Mouse (Mus musculus) myocyte (in vitro differentiated cells): Measurements from ENCODE around the gene Clec16a. TPM values are rescaled to one million over a fixed set of nuclear protein-coding genes. Genes with fewer than 3 reads are reported as not detected.

Experiments
- H3K27me3 ChIP-seq: one replicate; pipeline ENCODE4 v1.6.1; 2011; ENCODE audit not compliant: control insufficient read depth, insufficient read depth, insufficient read length
- H3K36me3 ChIP-seq: one replicate; pipeline ENCODE4 v1.6.1; 2011; ENCODE audit not compliant: control insufficient read depth, insufficient read depth
- H3K4me2 ChIP-seq: one replicate; pipeline ENCODE4 v1.6.1; 2011; ENCODE audit warnings: low read depth, control low read depth
- H3K4me3 ChIP-seq: one replicate; pipeline ENCODE4 v1.5.1; 2011; ENCODE audit warnings: mild to moderate bottlenecking, control low read depth, moderate library complexity
- H3K79me2 ChIP-seq: one replicate; pipeline ENCODE4 v1.6.1; 2011; ENCODE audit not compliant: control insufficient read depth, insufficient read depth
- H3ac ChIP-seq: one replicate; pipeline ENCODE4 v1.6.1; 2011; ENCODE audit not compliant: control insufficient read depth, insufficient read length
- CEBPB ChIP-seq: IDR thresholded peaks from 2 replicates; pipeline ENCODE4 v1.6.1; 2011; ENCODE audit warnings: mild to moderate bottlenecking, moderate library complexity; ENCODE audit not compliant: poor library complexity, insufficient read depth, severe bottlenecking
- E2F4 ChIP-seq: IDR thresholded peaks from one replicate; pipeline ENCODE4 v1.6.1; 2011; ENCODE audit warnings: mild to moderate bottlenecking, control low read depth, moderate library complexity; ENCODE audit not compliant: insufficient read depth
- MAX ChIP-seq: IDR thresholded peaks from one replicate; pipeline ENCODE4 v1.6.1; 2011; ENCODE audit warnings: low read depth, mild to moderate bottlenecking, control low read depth
- MYOD1 ChIP-seq, 3 experiments: IDR thresholded peaks; one replicate each; pipeline ENCODE4 v1.6.1; 2011; ENCODE audit warnings: control low read depth in 2 of 3, low read depth in 2 of 3, mild to moderate bottlenecking in 2 of 3, moderate library complexity in 1 of 3; ENCODE audit not compliant: insufficient read length in 2 of 3, control insufficient read depth in 1 of 3
- MYOG ChIP-seq, 3 experiments: IDR thresholded peaks; one replicate each; pipeline ENCODE4 v1.6.1; 2011; ENCODE audit warnings: control low read depth in 2 of 3, low read depth in 2 of 3, mild to moderate bottlenecking in 2 of 3; ENCODE audit not compliant: insufficient read length in 2 of 3, control insufficient read depth in 1 of 3, insufficient read depth in 1 of 3
- POLR2A ChIP-seq: IDR thresholded peaks from one replicate; pipeline ENCODE4 v1.6.1; 2011; ENCODE audit warnings: low read depth, mild to moderate bottlenecking, control low read depth, moderate library complexity; ENCODE audit not compliant: insufficient read length
- POLR2AphosphoS2 ChIP-seq: IDR thresholded peaks from one replicate; pipeline ENCODE4 v1.6.1; 2011; ENCODE audit warnings: low read depth, control low read depth; ENCODE audit not compliant: insufficient read length
- REST ChIP-seq: IDR thresholded peaks from one replicate; pipeline ENCODE4 v1.6.1; 2011; ENCODE audit warnings: mild to moderate bottlenecking, control low read depth, moderate library complexity; ENCODE audit not compliant: insufficient read depth, insufficient read length
- SRF ChIP-seq: IDR thresholded peaks from one replicate; pipeline ENCODE4 v1.6.1; 2011; ENCODE audit warnings: low read depth; ENCODE audit not compliant: control insufficient read depth, insufficient read length
- TCF12 ChIP-seq: IDR thresholded peaks from one replicate; pipeline ENCODE4 v1.6.1; 2011; ENCODE audit warnings: mild to moderate bottlenecking, control low read depth; ENCODE audit not compliant: poor library complexity, insufficient read depth, severe bottlenecking
- TCF3 ChIP-seq: IDR thresholded peaks from one replicate; pipeline ENCODE4 v1.6.1; 2011; ENCODE audit warnings: low read depth, control low read depth; ENCODE audit not compliant: insufficient read length
- USF1 ChIP-seq: IDR thresholded peaks from one replicate; pipeline ENCODE4 v1.6.1; 2011; ENCODE audit warnings: low read depth, mild to moderate bottlenecking, control low read depth, moderate library complexity
- polyA plus RNA-seq: library from polyadenylated mRNA; unstranded; fragments of >200 nt; fragmentation: generic; extraction: Trizol; gene quantifications from one replicate; pipeline ENCODE4 v1.2.1, GENCODE M21; 2012; ENCODE audit warnings: missing spikeins

Clec16a gene
- polyA plus RNA-seq, 1 experiment, result 15.5 TPM

DNA sequence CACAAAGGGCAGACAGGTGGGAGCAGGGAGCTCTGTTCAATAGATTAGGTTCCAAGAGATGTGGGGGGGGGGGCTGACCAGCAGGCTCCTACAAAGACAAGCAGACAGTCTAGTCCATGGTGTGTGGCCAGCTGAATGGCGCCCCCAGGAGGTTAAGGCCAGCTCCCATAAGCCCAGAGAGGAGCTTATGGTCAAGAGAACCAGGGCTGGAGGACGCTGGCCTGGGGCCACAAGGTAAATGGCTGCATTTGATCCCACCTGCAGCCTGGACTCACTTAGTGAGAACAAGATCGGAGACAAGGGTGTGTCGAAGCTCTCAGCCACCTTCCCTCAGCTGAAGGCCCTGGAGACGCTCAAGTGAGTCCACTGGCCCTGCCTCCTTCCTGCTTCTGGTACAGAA lies 27.1 kb upstream of the Clec16a start:
- no peak for TF ChIP-seq MYOG (IDR thresholded peaks at IDR 0.05; ENCODE audit: control insufficient read depth in 1 of 3, insufficient read depth in 1 of 3, insufficient read length in 2 of 3, low read depth in 2 of 3)
- TF ChIP-seq MYOD1 (IDR thresholded peaks at IDR 0.05; ENCODE audit: control insufficient read depth in 1 of 3, insufficient read length in 2 of 3, low read depth in 2 of 3), result no peak
- no peak for TF ChIP-seq TCF12
- no peak for TF ChIP-seq POLR2A
- no peak for TF ChIP-seq TCF3
- no peak for TF ChIP-seq USF1
- TF ChIP-seq REST, result no peak
- no peak for TF ChIP-seq MAX
- TF ChIP-seq SRF, result no peak
- no peak for TF ChIP-seq CEBPB
- TF ChIP-seq POLR2AphosphoS2, result no peak
- H3K4me3 ChIP-seq, result no peak overlapping the region
- no peaks in the 10 kb centered on the region for H3K27me3 ChIP-seq
- H3K79me2 ChIP-seq, result no peaks in the 10 kb centered on the region
- H3K4me2 ChIP-seq, result no peak overlapping the region
- H3ac ChIP-seq, result no peak overlapping the region
- no peaks in the 10 kb centered on the region for H3K36me3 ChIP-seq

DNA sequence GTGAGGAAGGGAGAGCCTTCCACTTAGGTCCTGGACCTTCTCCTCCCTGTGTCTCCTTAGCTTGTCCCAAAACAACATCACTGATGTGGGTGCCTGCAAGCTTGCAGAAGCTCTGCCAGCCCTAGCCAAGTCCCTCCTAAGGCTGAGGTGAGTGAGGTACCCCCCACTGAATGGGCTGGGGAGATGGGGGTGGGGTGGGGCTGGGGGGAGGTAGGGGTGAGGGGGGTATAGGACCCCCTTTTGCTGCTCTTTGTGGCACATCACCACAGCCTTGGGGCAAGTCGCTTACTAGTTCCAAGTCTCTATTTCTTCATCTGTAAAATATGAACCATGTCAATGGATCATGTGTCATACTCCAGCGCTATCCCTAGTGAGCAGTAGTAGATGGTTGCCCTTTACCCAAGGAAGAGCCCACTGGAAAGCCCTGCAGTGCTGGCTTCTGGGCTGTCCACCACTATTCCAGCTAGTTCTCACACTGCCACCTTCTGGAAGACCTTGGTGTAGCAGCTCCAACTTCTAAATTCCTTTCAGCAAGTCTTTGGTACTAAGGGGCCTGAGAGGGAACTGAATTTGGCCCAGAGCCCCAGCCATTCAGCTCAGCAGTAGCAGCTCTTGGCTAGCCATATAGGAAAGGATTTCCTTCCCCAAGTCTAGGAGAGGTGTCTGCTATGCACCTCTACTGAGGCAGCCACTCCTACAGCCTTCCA lies 24.1 kb upstream of the Clec16a start:
- Histone ChIP-seq H3K27me3 (no peaks in the 10 kb centered on the region), H3K79me2 (no peaks in the 10 kb centered on the region), H3K4me3 (no peak overlapping the region), H3ac (no peak overlapping the region), H3K36me3 (no peaks in the 10 kb centered on the region), H3K4me2 (no peak overlapping the region)
- TF ChIP-seq USF1, result no peak
- no peak for TF ChIP-seq MYOD1 (IDR thresholded peaks at IDR 0.05; ENCODE audit: control insufficient read depth in 1 of 3, insufficient read length in 2 of 3, low read depth in 2 of 3)
- no peak for TF ChIP-seq POLR2AphosphoS2
- TF ChIP-seq CEBPB, result no peak
- TF ChIP-seq SRF, result no peak
- no peak for TF ChIP-seq POLR2A
- TF ChIP-seq REST, result no peak
- TF ChIP-seq MYOG (IDR thresholded peaks at IDR 0.05; ENCODE audit: control insufficient read depth in 1 of 3, insufficient read depth in 1 of 3, insufficient read length in 2 of 3, low read depth in 2 of 3), result no peak
- TF ChIP-seq MAX, result no peak
- no peak for TF ChIP-seq TCF3
- no peak for TF ChIP-seq E2F4
- no peak for TF ChIP-seq TCF12

DNA sequence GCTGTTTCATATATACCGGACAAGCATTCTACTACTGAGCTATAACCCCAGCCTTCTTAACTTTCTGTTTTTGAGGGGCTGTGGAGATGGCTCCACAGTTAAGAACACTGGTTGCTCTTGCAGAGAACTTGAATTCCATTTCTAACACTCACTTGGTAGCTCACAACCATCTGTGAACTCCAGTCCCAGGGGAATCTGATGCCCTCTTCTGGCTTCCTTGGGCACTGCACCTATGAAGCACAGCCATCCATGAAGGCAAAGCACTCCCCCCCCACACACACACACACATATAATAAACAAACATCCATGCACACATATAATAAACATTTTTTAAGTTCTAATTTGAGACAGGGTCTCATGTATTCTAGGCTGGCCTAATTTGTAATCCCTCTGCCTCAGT lies 22.3 kb upstream of the Clec16a start:
- Histone ChIP-seq H3K27me3 (no peaks in the 10 kb centered on the region), H3ac (no peak overlapping the region), H3K36me3 (no peaks in the 10 kb centered on the region), H3K79me2 (no peaks in the 10 kb centered on the region), H3K4me2 (no peak overlapping the region), H3K4me3 (no peak overlapping the region)
- TF ChIP-seq MAX, result no peak
- no peak for TF ChIP-seq POLR2A
- TF ChIP-seq CEBPB, result no peak
- no peak for TF ChIP-seq REST
- no peak for TF ChIP-seq POLR2AphosphoS2
- no peak for TF ChIP-seq TCF3
- no peak for TF ChIP-seq SRF
- TF ChIP-seq MYOG (IDR thresholded peaks at IDR 0.05; ENCODE audit: control insufficient read depth in 1 of 3, insufficient read depth in 1 of 3, insufficient read length in 2 of 3, low read depth in 2 of 3), result no peak
- TF ChIP-seq E2F4, result no peak
- TF ChIP-seq TCF12, result no peak
- TF ChIP-seq MYOD1 (IDR thresholded peaks at IDR 0.05; ENCODE audit: control insufficient read depth in 1 of 3, insufficient read length in 2 of 3, low read depth in 2 of 3), result no peak
- no peak for TF ChIP-seq USF1

DNA sequence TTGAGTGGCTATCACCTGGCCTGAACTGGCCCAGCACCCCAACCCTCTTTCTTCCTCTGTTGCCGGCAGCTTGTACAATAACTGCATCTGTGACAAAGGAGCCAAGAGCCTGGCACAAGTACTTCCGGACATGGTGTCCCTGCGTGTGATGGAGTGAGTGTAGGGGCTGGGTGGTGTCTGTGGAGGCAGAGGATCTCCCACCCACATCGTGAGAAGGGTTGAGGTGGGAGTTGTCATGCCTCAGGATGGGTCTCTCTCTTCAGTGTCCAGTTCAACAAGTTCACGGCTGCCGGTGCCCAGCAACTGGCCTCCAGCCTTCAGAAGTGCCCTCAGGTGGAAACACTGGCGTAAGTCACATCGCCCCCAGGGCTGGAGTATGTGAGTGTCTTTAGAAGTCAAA lies 21.5 kb upstream of the Clec16a start:
- Histone ChIP-seq H3ac (no peak overlapping the region), H3K79me2 (no peaks in the 10 kb centered on the region), H3K4me3 (no peak overlapping the region), H3K27me3 (no peaks in the 10 kb centered on the region), H3K4me2 (no peak overlapping the region), H3K36me3 (no peaks in the 10 kb centered on the region)
- no peak for TF ChIP-seq TCF3
- TF ChIP-seq MYOG (IDR thresholded peaks at IDR 0.05; ENCODE audit: control insufficient read depth in 1 of 3, insufficient read depth in 1 of 3, insufficient read length in 2 of 3, low read depth in 2 of 3), result no peak
- no peak for TF ChIP-seq MYOD1 (IDR thresholded peaks at IDR 0.05; ENCODE audit: control insufficient read depth in 1 of 3, insufficient read length in 2 of 3, low read depth in 2 of 3)
- no peak for TF ChIP-seq POLR2A
- no peak for TF ChIP-seq E2F4
- TF ChIP-seq MAX, result no peak
